Mouse (Mus musculus): Measurements from ENCODE around the gene Adamtsl5.
A peak's percentile ranks its signal among the peaks of the same experiment; 100 is the strongest.

Gene Adamtsl5

DNA sequence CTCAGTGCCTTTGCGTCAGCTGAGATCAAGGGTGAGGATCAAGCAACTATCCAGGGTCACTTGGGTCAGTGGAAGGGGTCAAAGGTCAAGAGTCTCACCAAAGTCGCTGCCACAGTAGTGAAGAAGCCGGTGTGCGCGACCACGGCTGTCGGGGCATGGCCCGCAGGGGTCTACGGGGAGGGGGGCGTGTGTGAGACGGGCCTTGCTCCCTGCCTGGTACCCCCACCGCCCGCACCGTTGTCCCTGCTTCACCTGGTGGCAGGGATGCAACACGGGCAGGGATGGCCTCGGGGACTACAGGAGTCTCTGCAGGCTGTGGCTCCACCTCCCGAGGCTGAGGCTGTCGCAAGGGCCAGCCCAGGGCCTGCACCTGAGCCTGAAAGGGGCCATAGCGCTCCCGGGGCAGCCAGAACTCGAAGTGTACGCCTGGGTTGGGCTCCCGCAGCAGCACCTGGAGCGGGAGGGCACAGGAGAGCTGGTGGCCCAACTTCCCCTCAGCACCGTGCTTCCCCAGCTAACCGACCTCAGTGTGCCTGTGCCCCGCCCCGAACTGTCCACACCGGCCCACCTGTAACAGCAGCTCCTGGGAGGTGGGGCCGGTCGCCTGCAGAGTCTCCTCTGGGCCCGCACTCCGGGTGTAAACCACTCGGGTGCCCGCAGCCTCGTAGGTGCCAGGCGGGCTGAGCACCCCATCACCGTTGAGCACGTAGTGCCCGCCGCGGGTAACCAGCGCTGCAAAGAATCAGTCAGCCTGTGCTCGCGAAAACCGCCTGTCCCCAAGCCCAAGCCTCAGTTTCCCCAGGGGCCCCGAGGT lies 6.5 kb downstream of the Adamtsl5 start:
- no peak for DNase-seq

DNA sequence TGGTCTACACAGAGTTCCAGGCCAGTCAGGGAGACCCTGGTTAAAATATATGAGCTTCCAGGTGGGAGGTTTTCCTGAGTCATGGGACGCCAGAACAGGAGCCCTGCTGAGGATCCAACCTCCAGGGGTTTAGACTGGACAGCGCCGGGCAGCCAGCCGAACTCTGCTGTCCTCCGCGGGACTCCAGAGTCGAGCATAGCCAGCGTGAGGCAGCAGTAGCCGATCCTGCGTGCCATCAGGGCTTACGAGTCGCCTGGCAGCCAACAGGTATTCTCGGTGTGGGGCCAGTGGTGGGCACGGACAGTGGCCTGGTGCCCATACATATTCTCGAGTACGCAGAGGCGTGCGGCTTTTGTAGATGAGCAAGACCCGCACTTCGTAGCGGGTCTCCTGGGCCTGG lies 7.2 kb downstream of the Adamtsl5 start:
- peak; percentile 10 for DNase-seq

DNA sequence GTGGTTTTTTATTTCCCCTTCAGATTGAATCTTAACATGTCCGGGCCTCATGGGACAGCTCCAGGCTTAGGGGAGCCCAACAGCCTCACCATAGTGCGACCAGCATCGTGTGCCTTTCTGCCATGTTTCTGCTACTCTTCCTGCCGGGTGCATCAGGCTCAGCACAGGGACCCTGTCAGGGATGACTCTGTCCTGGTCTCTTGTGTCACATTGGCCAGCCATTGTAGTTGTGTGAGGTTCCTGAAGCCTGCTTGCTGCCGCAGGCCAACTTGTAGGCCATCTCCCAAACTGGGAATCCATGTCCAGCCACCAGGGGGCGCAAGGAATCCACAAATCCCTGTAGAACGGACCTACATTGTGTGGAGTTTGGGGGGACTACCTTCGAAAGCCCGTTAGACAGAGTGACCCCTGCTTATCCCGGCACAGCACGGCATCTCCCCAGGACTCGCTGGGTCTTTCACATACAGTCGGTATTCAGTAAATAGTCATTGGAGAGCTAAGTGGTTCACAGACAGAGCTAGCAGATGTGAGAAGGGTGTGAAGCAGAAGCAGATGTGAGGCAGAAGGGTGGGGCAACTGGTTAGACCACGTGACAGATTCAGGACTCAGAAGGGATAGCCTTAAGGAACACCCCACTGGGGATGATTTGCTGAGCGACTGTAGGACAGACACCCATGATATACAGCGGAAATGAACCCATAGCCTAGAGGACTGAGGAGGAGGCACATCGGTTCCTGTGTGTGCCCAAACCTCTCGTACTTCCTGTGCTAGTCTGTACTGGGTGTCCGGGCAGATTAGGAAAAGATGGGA lies 8.1 kb downstream of the Adamtsl5 start:
- peak; percentile 89 for DNase-seq

DNA sequence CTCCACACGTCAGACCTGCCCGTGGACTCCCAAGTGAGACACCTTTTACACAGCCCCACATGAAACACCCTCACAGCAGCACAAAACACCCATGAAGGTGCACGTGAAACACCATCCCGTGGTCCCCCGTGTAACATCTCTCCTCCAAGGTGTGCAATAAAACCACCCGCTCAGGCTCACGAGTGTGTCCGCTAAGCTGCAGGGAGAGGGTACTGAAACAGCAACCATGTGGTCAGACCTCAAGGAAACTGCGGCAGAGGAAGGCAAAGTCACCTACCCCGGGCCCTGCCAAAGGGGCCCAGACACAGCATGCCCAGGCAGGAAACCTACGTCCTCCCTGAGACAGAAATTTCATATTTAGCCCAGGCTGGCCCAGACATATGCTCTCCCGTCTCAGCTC lies 11.9 kb downstream of the Adamtsl5 start:
- no peak for DNase-seq

DNA sequence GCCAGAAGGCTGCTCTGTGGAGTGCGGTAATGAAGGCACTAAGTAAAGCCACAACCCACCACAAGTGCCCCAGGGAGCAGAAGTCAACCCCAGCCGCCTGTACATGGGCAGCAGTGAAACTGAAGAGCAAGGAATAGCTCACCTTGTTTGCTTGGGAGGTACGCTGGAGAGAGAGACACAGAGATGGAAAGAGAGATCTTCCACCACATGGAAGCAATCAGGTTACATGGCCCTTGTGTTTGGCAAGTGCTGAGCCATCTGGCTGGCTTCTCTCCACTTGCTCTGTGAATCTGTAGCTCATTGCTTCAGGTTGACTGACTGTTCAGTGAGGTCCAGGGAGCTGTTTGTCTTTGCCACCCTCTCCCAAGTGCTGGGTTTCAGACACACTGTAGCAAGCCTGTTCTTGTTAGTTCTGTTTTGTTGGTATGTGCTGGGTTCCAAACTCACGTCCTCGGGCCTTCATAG lies 15.7 kb downstream of the Adamtsl5 start:
- DNase-seq, result no peak

DNA sequence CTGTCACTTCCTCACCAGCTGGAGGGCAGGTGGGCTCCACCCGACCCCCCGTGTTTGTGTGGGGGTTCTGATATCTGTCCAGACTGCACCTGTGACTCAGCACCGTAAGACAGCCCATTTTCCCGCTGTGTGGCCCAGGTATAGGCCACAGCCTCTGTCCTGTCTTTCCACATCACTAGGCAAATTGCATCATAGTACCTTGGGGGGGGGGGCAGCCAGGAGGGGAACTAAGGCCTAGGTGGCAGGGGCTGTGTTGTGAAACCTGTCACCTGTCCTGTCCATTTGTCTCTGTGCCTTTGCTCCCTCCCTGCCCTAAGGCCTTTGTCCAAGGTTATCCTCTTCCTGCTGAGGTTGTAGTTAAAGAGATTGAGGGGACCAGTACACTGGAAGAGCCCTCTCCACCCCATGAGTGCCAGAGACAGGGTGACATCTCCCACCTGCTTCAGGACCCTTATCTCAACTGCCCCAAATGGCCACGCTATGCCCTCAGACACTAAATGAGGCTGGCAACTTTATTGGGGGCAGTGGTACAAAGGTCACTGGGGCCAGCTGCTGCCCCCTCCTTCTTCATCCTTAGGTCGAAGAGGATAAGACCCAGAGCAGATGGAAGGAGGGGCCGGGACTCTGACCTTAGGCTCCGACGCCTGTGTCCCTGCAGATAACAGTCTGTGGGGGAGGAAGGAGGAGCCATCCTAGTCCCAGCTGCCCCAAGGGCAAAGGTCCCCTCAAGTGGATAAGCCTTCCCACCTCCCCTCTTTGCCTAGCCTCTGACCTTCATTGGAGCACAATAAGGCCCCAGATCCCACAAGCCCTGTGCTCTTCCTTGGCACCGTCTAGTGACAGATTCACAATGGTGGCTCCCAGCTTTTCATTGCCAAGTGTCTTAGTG lies 16.3 kb downstream of the Adamtsl5 start:
- DNase-seq, result no peak

DNA sequence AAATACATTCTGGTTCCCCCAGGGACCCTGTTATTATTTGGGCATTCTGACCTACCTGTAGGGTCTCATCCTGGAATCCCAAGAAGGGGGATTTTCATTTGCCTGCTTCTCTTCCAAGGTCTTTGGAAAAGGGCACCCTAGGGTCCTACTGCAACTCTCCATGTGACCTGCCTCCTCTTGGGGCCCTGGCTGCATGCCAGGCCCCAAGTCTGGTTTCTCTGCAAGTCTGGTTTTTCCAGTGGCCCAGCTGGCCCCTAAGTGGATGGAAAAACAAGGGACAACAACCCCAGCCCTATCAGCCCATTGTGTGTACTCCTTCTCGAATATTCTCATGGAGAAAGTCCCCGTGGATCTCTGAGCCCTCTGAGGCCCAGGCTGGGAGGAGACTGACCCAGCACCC lies 17.3 kb downstream of the Adamtsl5 start:
- DNase-seq, result no peak

DNA sequence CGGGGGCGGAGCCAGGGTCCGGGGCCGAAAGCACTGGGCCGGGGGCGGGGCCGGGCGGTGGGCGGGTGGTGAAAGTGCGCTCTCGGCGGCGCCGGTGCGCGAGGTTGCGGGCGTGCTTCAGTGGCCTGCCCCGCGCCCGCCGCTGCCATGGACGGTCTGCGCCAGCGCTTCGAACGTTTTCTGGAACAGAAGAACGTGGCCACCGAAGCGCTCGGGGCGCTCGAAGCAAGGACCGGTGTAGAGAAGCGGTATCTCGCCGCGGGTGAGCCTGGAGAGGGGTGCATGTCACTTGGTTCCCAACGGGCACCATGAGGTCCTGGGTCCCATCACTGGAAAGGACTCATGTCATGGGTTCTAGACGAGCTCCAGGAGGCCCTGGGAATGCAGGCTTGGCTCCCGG lies 18.1 kb downstream of the Adamtsl5 start:
- DNase-seq, result no peak

DNA sequence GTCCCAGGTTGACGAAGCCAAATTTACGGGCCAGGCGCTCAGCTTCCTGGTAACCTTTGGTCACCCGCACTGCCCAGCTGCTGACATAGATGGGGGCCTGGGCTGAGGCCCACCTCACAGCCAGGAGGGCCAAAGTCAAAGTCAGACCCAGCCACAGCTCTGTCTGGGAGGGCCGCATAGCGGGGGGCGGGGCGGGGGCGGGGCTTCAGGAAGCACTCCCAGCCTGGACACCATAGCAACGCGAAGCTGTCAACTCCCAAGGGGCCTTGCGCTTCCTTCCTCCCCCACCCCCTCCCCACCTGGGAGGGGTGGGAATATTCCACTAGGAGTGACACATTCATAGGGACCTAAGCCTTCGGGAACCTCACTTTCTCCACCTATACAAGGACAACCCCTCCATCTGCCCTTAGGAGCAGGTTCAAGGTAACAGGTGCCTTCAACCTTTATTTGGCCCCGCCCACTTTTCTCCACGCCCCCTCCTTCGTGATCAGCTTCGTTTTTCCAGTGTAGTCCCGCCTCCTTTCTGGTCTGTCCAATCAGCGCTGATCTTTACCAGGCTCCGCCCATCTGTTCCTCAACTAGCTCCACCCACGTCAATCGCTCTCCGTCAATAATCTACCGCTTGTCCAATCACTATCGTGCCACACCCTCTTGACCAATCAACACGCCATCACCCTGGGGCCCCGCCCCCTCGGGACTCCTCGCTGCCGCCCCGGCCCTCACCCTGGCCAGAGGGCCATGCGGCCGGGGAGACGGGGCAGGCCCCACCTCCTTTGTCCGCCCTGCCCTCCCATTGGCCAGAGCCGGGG lies 18.7 kb downstream of the Adamtsl5 start, which contains the start of the genes Pcsk4 and Reep6:
Gene Pcsk4 (minus strand): TSS at position 226 of the 809 bp plus-strand sequence.
Gene Reep6 (plus strand): TSS at position 681 of the 809 bp plus-strand sequence.
- DNase-seq, result peak; percentile 95

DNA sequence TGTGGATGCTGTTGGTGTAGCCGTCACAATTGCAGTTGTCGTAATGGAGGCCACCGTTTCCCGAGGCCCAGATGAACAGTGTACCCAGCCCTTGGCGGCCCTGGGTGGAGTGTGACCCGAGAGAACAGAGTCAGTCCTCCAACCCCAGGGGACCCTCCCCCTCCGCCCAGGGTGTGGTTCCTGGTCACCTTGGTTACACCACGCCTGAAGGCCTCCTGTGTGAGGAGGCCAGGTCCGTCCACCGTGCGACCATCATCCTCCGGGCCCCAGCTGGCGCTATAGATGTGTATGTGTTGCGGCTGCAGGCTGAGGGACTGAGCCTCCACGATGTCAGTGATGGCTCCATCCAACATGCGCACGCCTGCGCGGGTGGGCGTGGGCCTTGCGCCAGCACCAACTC lies 23.2 kb downstream of the Adamtsl5 start:
- DNase-seq, result no peak

DNA sequence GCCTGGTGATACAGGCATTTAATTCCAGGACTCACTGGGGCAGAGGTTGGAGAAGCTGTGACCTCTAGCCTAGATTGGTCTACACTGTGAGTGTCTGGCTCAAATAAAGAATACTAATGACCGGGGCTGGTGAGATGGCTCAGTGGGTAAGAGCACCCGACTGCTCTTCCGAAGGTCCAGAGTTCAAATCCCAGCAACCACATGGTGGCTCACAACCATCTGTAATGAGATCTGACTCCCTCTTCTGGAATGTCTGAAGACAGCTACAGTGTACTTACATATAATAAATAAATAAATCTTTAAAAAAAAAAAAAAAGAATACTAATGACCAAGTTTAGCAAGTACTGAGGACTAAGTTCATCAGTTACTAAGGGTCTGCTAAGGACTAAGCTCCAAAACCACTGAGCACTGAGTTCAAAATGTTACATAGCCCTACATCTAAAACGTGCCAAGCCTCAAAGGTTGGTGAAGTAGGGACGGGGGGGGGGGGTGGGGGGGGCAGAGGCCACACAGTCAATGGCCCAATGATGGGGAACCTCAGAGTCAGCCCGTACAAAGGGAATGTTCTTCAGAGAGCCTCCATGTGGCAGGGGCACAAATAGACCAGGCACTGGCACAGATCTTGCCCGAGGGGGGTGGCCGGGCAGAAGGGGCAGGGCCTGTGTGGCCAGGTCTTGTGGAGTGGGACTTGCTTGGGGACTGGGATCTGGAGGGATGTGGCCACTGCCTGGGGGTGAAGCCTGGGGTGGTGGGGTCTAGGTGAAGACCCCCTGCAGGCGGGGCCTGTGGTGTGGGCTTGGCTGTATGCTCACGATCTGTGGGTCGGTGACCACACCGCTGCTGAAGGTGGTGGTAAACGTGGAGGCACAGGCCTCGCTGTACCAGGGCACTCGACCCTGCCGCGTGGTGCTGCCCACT lies 23.8 kb downstream of the Adamtsl5 start:
- no peak for DNase-seq

DNA sequence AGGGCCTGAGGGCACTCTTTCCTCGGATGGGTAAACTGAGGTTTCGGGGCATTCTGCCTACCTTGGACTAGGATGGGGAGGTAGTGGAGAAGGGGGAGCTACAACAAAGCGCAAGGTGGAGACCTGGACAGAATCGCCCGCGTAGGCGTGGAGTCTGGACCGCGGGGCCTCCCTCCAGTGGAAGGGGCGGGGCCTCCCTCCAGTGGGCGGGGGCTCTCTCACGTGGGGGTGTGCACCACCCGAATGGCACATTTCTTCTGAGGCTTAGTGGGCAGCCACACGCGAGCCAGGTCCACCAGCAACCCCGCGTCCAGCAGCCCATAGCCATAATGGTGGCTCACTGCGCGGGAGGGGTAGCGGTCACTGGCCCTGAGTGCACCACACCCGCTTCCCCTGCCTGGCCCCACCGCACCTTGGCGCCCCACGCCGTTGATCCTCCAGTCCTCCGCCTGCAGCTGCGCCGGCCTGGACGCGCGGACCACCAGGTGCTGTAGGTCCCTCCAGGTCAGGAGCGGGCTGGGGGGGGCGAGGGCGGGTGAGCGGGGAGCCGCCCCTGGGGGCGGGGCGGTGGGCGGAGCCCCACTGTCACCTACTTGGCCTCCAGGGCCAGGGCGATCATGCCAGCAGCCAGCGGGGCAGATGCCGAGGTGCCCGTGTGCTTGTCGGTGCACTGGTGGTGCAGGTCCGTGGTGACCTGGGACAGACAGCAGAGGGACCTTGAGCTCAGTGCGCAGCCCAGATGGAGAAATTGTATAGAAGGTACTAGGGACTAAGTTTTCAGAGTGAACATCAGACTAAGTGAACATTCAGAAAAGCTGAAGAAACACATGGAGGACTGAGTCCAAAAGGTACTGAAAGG lies 24.7 kb downstream of the Adamtsl5 start:
- DNase-seq, result peak; percentile 85

DNA sequence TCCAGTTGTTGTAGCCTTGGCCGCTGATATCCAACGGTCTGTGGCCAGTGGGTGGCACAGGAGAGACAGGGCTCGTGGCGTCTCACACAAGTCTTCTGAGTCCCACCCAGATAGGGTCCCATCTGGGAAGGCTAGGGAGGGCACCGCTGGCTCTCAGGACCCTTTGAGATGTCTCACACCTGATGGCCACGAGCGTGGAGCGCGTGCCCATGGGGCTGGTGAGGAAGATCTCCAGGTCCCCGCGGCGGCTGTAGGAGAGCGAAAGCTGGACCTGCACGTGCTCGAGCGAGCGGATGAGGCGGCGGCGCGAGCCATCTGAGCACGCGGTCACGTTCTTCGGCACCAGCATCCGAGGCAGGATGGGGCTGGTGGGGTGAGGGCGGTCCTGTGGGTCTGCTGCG lies 25.4 kb downstream of the Adamtsl5 start:
- peak; percentile 54 for DNase-seq

DNA sequence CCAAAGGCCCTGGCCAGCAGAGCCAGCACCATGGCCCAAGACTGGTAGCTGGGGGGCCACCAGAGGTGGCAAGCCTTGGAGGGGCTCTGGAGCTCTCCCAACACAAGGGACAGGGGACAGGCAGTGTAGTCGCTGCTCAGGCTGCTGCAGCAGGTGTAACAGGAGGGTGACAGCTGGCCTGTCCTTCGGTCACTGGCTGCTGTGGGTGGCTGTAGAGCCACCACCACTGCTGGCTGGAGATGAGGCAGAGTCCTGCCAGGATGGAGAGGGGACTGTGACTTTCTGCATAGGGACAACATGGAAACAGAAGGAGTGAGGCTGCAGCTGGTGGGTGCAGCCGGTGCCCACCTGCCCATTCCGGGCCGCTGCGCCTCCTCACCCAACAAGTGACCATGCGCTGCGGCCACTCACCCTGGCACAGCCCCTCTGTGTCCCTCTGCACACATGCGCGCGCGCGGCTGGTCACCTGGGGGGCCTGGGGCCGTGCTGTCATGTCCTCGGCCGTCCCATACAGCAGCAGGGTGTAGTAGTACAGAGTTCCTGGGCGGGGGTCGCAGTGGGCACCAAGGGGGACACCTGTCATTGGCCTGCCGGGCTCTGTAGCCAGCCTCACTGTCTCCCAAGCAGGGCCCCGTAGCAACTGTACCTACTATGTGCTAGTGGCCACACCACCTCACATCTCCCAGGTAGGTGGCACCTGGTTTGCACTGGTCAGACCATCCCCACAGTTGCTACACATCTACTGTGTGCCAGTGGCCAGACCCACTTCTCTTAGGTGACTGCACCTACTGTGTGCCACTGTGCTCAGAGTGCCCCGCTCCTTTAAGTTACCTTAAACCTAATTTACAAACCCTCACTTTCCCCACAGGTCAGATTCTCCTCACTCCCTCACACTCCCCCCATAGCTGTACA lies 26.3 kb downstream of the Adamtsl5 start:
- no peak for DNase-seq

DNA sequence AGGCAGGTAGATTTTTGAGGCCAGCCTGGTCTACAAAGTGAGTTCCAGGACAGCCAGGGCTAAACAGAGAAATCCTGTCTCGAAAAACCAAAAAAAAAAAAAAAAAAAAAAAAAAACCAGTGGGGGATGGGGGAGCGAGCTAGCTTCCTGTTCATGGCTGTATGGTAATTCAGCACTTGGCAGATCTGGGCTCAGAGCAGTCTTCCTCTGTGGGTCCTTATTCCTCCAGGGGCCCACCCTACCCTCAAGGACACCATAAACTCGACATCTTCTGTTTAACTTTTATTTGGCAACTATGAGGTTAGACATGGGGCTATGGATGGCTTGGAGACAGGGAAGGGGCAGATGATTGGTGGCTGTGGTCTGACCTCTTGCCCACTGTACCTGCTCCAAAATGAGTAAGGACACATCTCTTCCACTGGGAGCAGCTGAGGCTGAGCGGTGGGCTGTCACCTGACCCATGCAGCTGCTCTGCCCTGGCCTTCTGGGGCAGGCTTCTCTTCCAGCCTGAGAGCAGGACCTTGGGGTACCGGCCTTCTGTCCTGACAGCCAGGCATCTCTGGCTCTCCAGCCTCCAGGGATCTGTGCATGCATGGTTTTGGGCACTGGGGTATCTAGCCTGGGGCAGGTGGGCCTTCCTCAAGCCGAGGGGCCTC lies 27.1 kb downstream of the Adamtsl5 start:
- DNase-seq, result no peak

DNA sequence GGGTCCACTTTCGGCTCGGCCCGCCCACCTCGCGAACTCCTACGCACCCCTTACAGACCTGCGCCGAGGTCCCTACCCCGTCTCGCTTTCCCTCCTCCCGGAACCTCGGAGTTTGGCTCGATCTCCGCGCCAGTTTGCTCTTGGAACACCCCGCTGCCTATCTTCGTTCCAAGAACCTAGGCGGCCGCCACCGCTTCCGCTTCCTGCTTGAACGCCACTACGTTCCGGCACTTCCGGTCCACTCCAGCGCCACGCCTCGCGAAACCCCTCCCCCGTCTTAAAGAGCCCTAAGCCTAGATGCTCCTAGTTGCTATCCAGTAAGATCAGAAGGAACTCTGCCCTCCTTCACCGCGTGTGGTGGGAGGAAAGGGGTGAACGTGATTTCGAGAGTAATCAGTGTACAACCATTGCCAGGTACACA lies 27.9 kb downstream of the Adamtsl5 start, which contains the start of gene 2310011J03Rik:
Gene 2310011J03Rik (minus strand): TSS at position 198 of the 421 bp plus-strand sequence.
- DNase-seq, result peak; percentile 95

DNA sequence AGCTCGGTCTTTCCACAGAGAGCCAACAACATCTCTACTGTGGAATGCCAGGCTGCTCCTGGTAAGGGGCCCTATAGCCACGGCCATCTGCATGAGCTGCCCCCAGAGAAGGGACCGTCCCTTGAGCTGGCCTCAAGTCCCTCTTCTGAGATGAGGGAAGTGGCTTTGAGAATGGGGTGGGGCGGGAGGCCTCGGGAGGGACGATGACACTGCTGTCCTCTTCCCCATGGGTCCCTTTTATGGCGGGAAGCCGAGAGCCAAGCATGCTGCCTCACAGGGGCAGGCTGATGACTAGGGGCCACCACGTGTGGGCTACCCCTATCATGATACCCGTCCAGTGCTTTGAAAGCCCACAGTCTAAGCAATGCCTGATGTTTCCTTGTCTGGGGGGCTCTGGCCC lies 31.2 kb downstream of the Adamtsl5 start:
- no peak for DNase-seq

DNA sequence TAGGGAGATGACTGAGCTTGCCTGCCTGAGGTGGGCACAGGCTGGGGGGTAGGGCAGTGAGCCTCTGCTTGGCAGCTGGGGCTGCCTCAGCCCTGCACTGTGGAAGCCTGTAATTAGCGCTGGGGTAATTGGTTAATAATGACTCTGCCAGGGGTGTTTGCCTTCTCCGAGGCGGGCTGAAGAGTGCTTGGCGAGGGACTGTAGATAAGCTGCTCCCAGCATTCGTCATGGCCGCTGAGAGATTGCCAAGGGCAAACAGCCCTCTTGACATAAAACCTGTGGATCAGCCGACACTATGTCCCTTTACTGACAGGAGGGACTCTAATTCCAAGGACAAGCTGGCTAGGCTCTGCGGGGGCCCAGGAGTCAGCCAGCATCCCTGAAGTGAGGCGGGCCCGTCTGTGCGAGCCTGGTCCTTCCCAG lies 31.8 kb downstream of the Adamtsl5 start:
- DNase-seq, result no peak

All from kidney, adult 18-20 months (tissue).